Mouse (Mus musculus) layer of hippocampus, adult 2 months (tissue): ENCODE results near the gene Tmprss7. TPM values are rescaled to one million over a fixed set of nuclear protein-coding genes. Genes with fewer than 3 reads are reported as not detected.
A peak's percentile ranks its signal among the peaks of the same experiment; 100 is the strongest.

Source experiments
- DNase-seq, 2 experiments: peaks; one replicate each; pipeline ENCODE4 v3.0.0; 2022; ENCODE audit warnings: low spot score in 2 of 2
- H3K27ac ChIP-seq: fragments of 200-600 bp; 2 replicates; pipeline ENCODE4 v1.8.1; 2022
- H3K4me3 ChIP-seq: fragments of 200-600 bp; 2 replicates; pipeline ENCODE4 v1.8.1; 2022; ENCODE audit warnings: mild to moderate bottlenecking
- CTCF ChIP-seq: fragments of 200-600 bp; conservative IDR thresholded peaks from 2 replicates; pipeline ENCODE4 v1.8.1; 2022; ENCODE audit warnings: antibody characterized with exemption, mild to moderate bottlenecking, moderate library complexity
- total RNA-seq, 2 experiments: library from RNA; stranded (reverse); gene quantifications; 2 replicates each; pipeline ENCODE4 v1.2.3; 2021

Gene Tmprss7
- total RNA-seq, 2 experiments from 2014 or later: 0.44 to 1.0 TPM

DNA sequence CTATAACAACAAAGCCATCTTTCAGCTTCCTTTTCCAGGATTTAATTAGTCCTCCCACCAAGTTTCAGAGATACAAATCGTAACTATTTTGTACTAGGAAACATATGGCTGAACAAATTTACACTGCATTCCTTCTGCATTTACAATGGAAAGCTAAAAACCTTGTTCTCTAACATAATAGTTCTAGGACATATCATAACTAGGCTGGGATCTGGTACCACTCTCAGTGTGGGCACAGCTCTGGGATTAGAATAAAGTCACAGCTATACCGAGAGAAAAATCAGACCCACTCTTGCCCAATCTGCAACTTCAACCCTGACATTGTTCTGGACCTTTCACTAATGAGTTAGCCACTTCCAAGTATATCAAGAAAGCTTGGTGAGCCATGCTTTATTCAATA, 57.6 kb downstream of the Tmprss7 start:
- no peak overlapping the region for H3K4me3 ChIP-seq
- no peak for DNase-seq
- TF ChIP-seq CTCF: no peak
- no peak overlapping the region for H3K27ac ChIP-seq

DNA sequence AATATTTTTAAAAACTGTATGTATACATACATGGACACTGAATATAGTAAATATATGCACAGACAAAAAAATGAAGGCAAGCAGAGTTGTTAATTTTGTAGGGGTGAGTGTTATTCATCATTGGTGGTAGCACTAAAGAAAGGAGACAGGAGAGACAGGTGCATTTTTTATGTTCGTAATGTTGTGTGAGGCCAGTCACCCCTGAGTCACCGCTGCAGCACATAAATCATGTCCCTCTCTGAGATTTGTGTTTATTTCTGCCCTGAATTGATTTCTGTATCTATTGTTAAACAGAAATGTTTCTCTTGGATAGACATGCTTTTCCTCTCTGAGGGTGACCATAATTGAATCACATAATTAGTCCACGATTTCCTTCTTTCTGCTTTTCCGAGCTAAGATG, 61.0 kb downstream of the Tmprss7 start:
- TF ChIP-seq CTCF: no peak
- no peak for DNase-seq
- H3K4me3 ChIP-seq: no peak overlapping the region
- H3K27ac ChIP-seq: no peak overlapping the region

DNA sequence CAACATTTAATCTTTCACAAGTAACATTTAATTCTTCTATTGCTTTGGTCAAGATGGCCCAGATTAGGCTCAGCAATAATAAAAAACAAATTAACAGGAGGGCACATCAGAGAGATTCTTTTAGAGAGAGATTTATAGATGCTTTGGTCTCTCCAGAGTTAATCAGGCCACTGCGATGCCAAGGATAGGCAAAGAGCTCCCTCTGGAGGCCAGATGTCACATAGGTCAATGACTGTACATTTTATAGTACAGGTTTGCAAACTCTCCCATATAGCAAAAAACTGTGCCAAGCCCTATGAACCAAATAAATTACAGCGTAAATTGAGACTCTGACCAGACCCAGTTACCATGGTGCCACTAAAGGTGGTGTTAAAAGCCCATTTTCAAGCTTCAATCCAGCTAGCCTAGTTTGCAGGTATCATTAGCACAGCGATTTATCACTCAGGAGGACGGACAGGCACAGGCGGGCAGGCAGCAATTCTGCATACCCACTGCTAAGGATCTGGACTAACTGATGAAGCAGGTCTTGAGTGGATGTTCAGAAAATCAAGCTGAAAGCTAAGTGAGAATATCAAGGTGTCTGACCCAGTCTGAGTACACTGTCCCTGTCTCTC, 63.0 kb downstream of the Tmprss7 start:
- DNase-seq: peak; percentile 19 to 73
- no peak overlapping the region for H3K27ac ChIP-seq
- no peak overlapping the region for H3K4me3 ChIP-seq
- peak; percentile 93 for TF ChIP-seq CTCF

DNA sequence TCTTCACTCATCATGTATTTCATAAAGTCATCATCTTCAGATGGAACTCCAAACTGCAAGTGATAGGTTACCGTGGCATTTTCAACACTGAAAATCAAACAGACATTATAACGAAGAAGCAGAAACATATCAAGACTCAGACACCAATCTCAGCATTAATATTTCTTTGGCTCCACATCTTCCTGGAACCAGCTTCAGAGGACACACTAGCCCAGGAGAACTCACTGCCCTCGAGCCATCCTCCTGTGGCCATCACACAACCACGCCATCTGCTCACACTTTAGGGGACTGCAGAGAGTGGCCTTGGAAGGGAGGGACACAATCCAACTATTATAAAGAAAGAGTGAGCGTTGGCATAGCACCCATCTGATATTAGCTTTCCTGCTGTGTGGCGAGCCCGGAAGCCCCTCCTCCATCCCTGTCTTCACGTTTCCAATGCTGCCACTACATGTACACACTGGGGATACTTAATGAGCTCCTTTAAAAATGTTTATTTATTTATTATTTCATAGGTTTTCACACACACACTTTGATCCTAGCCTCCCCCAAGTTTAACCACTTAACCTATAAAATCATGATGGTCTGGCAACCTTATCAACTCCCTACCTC, 63.9 kb downstream of the Tmprss7 start:
- Histone ChIP-seq H3K4me3 (no peak overlapping the region), H3K27ac (no peak overlapping the region)
- no peak for TF ChIP-seq CTCF
- no peak for DNase-seq

DNA sequence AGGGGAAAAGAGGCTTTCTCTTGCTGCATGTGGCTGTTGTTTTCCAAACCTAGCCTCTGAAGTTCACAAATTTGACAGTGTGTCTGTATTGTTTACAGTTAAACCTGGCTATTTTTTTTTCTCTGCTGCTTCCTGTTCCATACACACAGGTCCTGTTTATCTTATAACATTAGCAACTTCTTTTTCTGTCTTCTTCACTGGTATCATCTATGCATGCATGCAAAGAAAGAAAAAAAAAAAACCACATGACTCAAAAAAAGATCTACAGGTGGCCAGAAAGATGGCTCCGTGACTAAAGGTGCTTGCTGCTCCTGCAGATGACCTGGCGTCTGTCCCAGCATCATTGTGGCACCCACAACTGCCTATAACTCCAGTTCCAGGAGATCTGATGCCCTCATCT, 68.1 kb downstream of the Tmprss7 start:
- no peak for TF ChIP-seq CTCF

DNA sequence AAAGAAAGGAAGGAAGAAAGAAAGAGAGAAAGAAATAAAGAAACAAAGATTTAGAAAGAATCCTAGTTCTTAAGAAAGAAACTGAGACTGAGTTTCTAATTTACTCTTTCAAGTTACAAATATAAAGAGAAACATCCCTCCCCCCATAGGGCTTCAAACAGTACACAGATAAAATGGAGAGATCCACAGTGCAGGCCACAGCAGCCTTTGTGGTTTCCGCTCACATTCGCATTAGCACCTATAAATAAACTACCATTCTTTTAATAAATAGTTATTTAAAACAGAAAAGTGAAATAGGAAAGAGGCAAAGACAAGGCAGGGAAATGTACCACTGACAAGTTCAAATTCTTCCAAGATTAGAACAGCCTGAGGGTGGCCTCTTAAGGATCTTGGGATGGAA, 68.7 kb downstream of the Tmprss7 start:
- TF ChIP-seq CTCF: no peak
- Histone ChIP-seq H3K27ac (no peak overlapping the region), H3K4me3 (no peak overlapping the region)
- DNase-seq: no peak

More for the DNA sequence above, 68.1 kb downstream of the Tmprss7 start:
- DNase-seq: no peak
- Histone ChIP-seq H3K27ac (no peak overlapping the region), H3K4me3 (no peak overlapping the region)

DNA sequence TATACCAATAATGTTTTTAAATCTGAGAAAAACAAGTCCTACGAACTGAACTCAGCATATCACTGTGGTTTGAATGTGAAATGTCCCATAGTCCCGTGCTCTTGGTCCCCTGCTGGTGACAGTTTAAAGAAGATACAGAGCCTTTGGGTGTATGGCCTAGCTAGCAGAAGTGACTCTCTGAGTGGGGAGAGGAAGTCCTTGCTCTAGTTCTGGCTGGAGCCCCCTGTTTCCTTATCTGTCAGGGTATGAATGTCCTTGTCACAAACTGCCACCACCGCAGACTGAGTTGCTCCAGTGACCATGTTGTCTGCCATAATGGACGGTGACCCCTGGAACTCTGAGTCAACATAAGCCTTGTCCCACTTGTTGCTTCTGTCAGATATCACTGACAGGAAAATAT, 70.2 kb downstream of the Tmprss7 start:
- TF ChIP-seq CTCF: no peak
- H3K4me3 ChIP-seq: no peak overlapping the region
- no peak for DNase-seq
- no peak overlapping the region for H3K27ac ChIP-seq

DNA sequence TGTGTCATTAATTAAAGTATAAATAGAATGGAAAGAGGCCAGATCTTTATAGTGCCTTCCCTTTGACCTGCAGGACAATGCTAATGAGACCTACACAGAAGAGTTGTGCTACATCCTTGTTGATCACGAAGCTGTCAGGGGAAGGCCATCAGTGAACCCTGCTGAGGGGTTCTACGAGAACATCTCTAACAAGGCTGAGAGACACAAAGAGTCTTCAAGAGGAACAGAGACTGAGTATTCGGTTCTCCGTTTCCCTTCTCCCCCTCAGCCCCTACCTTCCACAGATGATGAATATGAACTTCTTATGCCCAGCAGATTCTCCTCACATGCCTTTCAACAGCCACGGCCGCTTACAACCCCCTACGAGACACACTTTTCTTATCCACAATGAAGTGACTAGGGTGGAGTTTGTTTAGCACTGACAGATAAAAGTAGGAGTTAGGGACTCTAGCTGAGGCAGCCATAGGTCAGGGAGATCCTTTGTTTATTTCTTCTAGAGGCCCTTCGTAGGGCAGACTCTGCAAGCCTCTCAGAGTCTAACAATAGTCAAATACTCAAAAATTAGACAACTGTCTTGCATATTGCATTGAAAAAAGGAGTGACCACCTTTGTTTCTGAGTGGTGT, 73.6 kb downstream of the Tmprss7 start:
- no peak for TF ChIP-seq CTCF
- no peak for DNase-seq
- no peak overlapping the region for H3K27ac ChIP-seq
- no peak overlapping the region for H3K4me3 ChIP-seq

DNA sequence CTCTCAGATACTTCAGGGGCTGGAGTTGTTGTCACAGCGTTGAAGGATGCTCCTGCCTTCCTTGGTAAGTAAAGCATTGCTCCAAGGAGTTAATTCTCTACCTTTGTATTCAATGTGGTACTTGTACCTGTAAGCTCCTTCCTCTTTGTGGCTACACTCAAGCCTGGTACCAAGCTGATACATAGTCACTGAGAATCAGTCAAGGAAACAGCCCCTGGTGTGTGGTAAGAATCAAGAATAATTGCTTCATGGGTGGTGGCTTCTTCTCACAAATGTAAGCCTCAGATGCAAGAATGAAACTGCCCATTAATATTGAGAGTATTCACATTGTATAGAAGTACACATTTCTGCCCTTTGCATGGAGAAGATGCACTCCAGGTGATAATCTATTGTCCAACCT, 77.5 kb downstream of the Tmprss7 start:
- DNase-seq: no peak
- H3K27ac ChIP-seq: no peak overlapping the region
- TF ChIP-seq CTCF: no peak
- no peak overlapping the region for H3K4me3 ChIP-seq

DNA sequence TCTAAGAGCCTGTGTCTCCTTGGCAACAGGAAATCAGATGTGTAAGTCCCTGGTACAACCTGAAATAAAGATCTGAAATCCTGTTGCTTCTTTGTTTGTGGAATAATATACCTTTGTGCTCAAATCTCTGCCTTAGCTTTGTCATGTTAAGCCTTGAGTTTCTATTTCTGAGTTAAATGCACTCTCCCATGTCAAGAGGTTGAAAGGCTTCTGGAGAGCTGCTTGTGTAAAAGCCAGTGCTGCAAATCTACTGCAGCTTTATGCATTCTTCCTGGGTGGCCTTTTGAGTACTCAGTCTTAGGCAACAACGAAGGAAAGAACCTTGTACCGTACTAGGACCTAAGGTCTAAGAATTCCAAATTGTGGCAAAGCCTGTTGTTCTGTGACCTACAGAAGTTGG, 80.2 kb downstream of the Tmprss7 start:
- TF ChIP-seq CTCF: no peak
- no peak overlapping the region for H3K4me3 ChIP-seq
- H3K27ac ChIP-seq: no peak overlapping the region
- DNase-seq: no peak

DNA sequence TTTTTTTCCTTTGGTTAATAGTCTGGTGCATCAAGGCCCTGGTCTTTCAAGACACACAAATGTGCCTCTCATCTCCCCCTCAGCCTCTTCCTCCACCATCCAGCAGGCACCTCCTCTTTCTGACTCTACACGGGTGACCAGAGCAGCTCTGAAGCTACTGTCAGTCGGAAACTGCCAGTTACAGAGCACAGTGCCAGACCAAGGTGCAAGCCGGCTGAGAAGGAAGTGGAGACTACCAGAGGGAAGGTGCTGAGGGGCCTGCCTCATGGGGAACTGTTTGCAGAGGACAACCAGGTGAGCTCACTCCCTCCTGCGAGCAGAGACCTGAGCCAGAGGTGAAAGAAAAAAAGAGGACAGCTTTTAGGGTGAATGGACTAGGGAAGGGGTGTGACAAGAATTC, 83.2 kb downstream of the Tmprss7 start, which contains the start of gene Gcsam:
TSS of gene Gcsam (plus strand) at position 114 of the 400 bp plus-strand sequence.
- Histone ChIP-seq H3K27ac (no peak within 1 kb of the TSS), H3K4me3 (no peak within 1 kb of the TSS)
- no peak for DNase-seq
- no peak for TF ChIP-seq CTCF

DNA sequence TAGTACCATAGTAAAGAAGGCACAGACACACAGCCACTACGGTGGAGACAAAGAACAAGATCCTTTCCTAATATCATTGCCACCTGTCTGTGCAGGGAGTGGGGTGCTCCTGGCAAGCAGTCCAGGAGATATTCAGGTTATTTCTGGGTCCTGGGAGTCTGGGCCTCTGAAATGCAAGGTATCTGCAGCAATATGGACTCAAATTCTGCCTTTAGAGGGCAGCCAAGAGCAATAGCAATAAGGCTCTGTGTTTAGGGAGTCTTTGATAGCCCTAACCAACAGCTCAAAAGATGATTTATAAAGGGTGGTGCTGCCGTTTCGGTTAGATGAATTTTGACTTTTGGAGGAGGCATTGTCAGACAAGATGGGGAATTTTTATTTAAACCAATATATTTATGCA, 84.2 kb downstream of the Tmprss7 start:
- Histone ChIP-seq H3K4me3 (no peak overlapping the region), H3K27ac (no peak overlapping the region)
- peak; percentile 84 for TF ChIP-seq CTCF
- DNase-seq: no peak

DNA sequence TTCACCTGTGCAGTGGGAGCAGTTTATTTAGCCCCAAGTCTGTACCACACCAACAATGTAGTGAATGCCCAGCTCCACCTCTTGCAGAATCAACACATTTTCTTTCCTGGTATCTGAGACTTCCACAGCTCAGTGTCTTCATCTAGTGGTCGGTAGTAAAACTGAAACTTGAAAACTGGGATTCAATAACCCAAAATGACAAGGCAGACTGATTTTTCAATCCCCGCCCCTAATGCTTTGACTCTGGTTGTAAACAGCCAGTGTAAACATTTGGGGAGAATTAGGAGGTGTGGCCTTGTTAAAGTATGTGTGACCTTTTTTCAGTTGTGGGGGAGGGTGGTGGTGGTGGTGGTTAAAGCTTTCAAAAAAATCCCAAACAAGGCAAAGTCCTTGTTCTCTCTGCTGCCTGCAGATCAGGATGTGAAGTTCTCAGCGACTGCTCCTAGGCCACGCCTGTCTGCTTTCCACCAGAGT, 84.9 kb downstream of the Tmprss7 start:
- peak; percentile 87 for TF ChIP-seq CTCF
- peak in 1 of 2 experiments; percentile 3 for DNase-seq
- Histone ChIP-seq H3K4me3 (no peak overlapping the region), H3K27ac (no peak overlapping the region)

Other genes with a start within 250 kb of the Tmprss7 start
- under 1 TPM; 0.17 to 0.31 TPM for gene Gm609, start 200.7 kb downstream of the Tmprss7 start, total RNA-seq
- gene Gm17783, start 161.6 kb downstream of the Tmprss7 start, total RNA-seq: not detected
- not detected for gene Slc9c1, start 158.3 kb downstream of the Tmprss7 start, total RNA-seq
- gene Gcsam, start 83.3 kb downstream of the Tmprss7 start, total RNA-seq: not detected
- under 1 TPM in 1 of 2 experiments, not detected in 1; 0.15 TPM for gene BC016579, start 39.6 kb downstream of the Tmprss7 start, total RNA-seq
- gene Tagln3, start 30.9 kb upstream of the Tmprss7 start, total RNA-seq: 100 to 1,000 TPM; 246 to 258 TPM
- 10 to 100 TPM; 19.8 to 20.5 TPM for gene Abhd10, start 49.3 kb upstream of the Tmprss7 start, total RNA-seq